Mouse (Mus musculus) adrenal gland, adult 2 months (tissue): ENCODE measurements at regions not wholly inside any gene's neighbourhood (a gene's known extent, or its start where the extent isn't known, plus 50 kb on each side); places are given as distances from the start of the nearest gene placed in this dataset.
"Not testable (repeated sequence)": the region's sequence is repeated elsewhere in the genome, so short reads cannot be mapped to it uniquely, and the experiment has no call there.

Experiments used
- DNase-seq: peaks from one replicate; pipeline ENCODE4 v3.0.0; 2021

GRCm38 (mm10) chr1:30751138-30751907, 122.4 kb downstream of the Phf3 start:
- DNase-seq: no peak

GRCm38 (mm10) chr1:30741955-30742354, 131.8 kb downstream of the Phf3 start:
- no peak for DNase-seq

GRCm38 (mm10) chr1:30740831-30741230, 132.9 kb downstream of the Phf3 start:
- peak; percentile 11 for DNase-seq

- DNase-seq: no peak
These were observed 152.2 kb downstream of the Phf3 start for GRCm38 (mm10) chr1:30721519-30721918.

- no peak for DNase-seq
These were observed 152.9 kb downstream of the Phf3 start for GRCm38 (mm10) chr1:30720829-30721228.

GRCm38 (mm10) chr1:30718578-30718977, 155.1 kb downstream of the Phf3 start:
- DNase-seq: peak; percentile 80

GRCm38 (mm10) chr1:30716346-30716745, 157.4 kb downstream of the Phf3 start:
- no peak for DNase-seq

GRCm38 (mm10) chr1:30701116-30701515, 172.6 kb downstream of the Phf3 start:
- no peak for DNase-seq

- peak; percentile 23 for DNase-seq
These were observed 173.2 kb downstream of the Phf3 start for GRCm38 (mm10) chr1:30700399-30701081.

- DNase-seq: no peak
These were observed 177.4 kb downstream of the Phf3 start for GRCm38 (mm10) chr1:30696342-30696741.

GRCm38 (mm10) chr1:30685318-30685717, 188.4 kb downstream of the Phf3 start:
- no peak for DNase-seq

- no peak for DNase-seq
These were observed 189.8 kb downstream of the Phf3 start for GRCm38 (mm10) chr1:30683889-30684288.

GRCm38 (mm10) chr1:30639807-30640206, 233.9 kb downstream of the Phf3 start:
- no peak for DNase-seq

GRCm38 (mm10) chr1:30632760-30633159, 241.0 kb downstream of the Phf3 start:
- no peak for DNase-seq

GRCm38 (mm10) chr1:30627796-30628195, 245.9 kb downstream of the Phf3 start:
- DNase-seq: not testable (repeated sequence)

GRCm38 (mm10) chr1:30595122-30595730, 278.5 kb downstream of the Phf3 start:
- DNase-seq: peak; percentile 2

GRCm38 (mm10) chr1:30594036-30594435, 279.7 kb downstream of the Phf3 start:
- no peak for DNase-seq

- DNase-seq: no peak
These were observed 283.0 kb downstream of the Phf3 start for GRCm38 (mm10) chr1:30590721-30591120.

- DNase-seq: no peak
These were observed 284.8 kb downstream of the Phf3 start for GRCm38 (mm10) chr1:30588885-30589284.

- no peak for DNase-seq
These were observed 285.4 kb downstream of the Phf3 start for GRCm38 (mm10) chr1:30588336-30588735.

GRCm38 (mm10) chr1:30584806-30585205, 288.9 kb downstream of the Phf3 start:
- no peak for DNase-seq

- no peak for DNase-seq
These were observed 289.9 kb downstream of the Phf3 start for GRCm38 (mm10) chr1:30583860-30584259.

GRCm38 (mm10) chr1:30564757-30565156, 309.0 kb downstream of the Phf3 start:
- DNase-seq: no peak
